Mouse (Mus musculus): ENCODE results near the gene Chrdl2. TPM values are rescaled to one million over a fixed set of nuclear protein-coding genes. Genes with fewer than 3 reads are reported as not detected.

Chrdl2 gene
- total RNA-seq, 1 experiment, result 0.36 TPM

GRCm38 (mm10) chr7:99998668-99999067 is 7.3 kb upstream of the Chrdl2 start:
- in situ Hi-C loops (cut with MboI; ENCODE audit: low sequenced_read_pairs in 2 of 2, unreplicated experiment in 2 of 2), result no loop called here
- TF ChIP-seq HCFC1 (IDR thresholded peaks at IDR 0.05; ENCODE audit: borderline replicate concordance, insufficient read depth, low read length) (no peak), MAFK (IDR thresholded peaks at IDR 0.05; ENCODE audit: insufficient read depth, low read depth, low read length) (no peak), CHD2 (IDR thresholded peaks at IDR 0.05; ENCODE audit: low read depth, low read length) (no peak), ZC3H11A (IDR thresholded peaks at IDR 0.05; ENCODE audit: borderline replicate concordance, low read depth, low read length) (no peak), ZNF384 (IDR thresholded peaks at IDR 0.05; ENCODE audit: low read depth, low read length) (no peak)
- no peak overlapping the region for H3K9ac ChIP-seq (ENCODE audit: insufficient read depth, low read depth, low read length, poor library complexity, severe bottlenecking)
- no peak overlapping the region for H3K27ac ChIP-seq (ENCODE audit: insufficient read depth, low read depth, low read length, poor library complexity, severe bottlenecking)
- H3K4me1 ChIP-seq (ENCODE audit: control insufficient read depth in 2 of 2, insufficient read depth in 2 of 2, low read length in 2 of 2, poor library complexity in 1 of 2), result no peaks in the 10 kb centered on the region
- DNase-seq (ENCODE audit: low read depth, low spot score), result no peak
- H3K4me3 ChIP-seq (ENCODE audit: insufficient read depth in 1 of 2, low read depth in 1 of 2, low read length in 2 of 2, poor library complexity in 1 of 2, severe bottlenecking in 1 of 2), result no peak overlapping the region
- no peaks in the 10 kb centered on the region for H3K9me3 ChIP-seq (ENCODE audit: control insufficient read depth, insufficient read depth, low read depth, low read length)
- no peaks in the 10 kb centered on the region for H3K36me3 ChIP-seq (ENCODE audit: control insufficient read depth, insufficient read depth, low read length, poor library complexity, severe bottlenecking)

- Histone ChIP-seq H3K36me3 (ENCODE audit: control insufficient read depth, insufficient read depth, low read length, poor library complexity, severe bottlenecking) (no peaks in the 10 kb centered on the region), H3K9me3 (ENCODE audit: control insufficient read depth, insufficient read depth, low read depth, low read length) (no peaks in the 10 kb centered on the region), H3K27ac (ENCODE audit: insufficient read depth, low read depth, low read length, poor library complexity, severe bottlenecking) (no peak overlapping the region), H3K4me1 (ENCODE audit: control insufficient read depth in 2 of 2, insufficient read depth in 2 of 2, low read length in 2 of 2, poor library complexity in 1 of 2) (no peaks in the 10 kb centered on the region), H3K4me3 (ENCODE audit: insufficient read depth in 1 of 2, low read depth in 1 of 2, low read length in 2 of 2, poor library complexity in 1 of 2, severe bottlenecking in 1 of 2) (no peak overlapping the region), H3K9ac (ENCODE audit: insufficient read depth, low read depth, low read length, poor library complexity, severe bottlenecking) (no peak overlapping the region)
- no peak for DNase-seq (ENCODE audit: low read depth, low spot score)
- in situ Hi-C loops (cut with MboI; ENCODE audit: low sequenced_read_pairs in 2 of 2, unreplicated experiment in 2 of 2), result no loop called here
- TF ChIP-seq ZNF384 (IDR thresholded peaks at IDR 0.05; ENCODE audit: low read depth, low read length), result no peak
- no peak for TF ChIP-seq CHD2 (IDR thresholded peaks at IDR 0.05; ENCODE audit: low read depth, low read length)
- no peak for TF ChIP-seq MAFK (IDR thresholded peaks at IDR 0.05; ENCODE audit: insufficient read depth, low read depth, low read length)
- no peak for TF ChIP-seq HCFC1 (IDR thresholded peaks at IDR 0.05; ENCODE audit: borderline replicate concordance, insufficient read depth, low read length)
- TF ChIP-seq ZC3H11A (IDR thresholded peaks at IDR 0.05; ENCODE audit: borderline replicate concordance, low read depth, low read length), result no peak
Measured at GRCm38 (mm10) chr7:100003781-100004180, 2.2 kb upstream of the Chrdl2 start.

GRCm38 (mm10) chr7:100006411-100006810 is 439 bp downstream of the Chrdl2 start:
- Histone ChIP-seq H3K4me1 (ENCODE audit: control insufficient read depth in 2 of 2, insufficient read depth in 2 of 2, low read length in 2 of 2, poor library complexity in 1 of 2) (no peaks in the 10 kb centered on the region; a peak in 1 of 4 replicates), H3K4me3 (ENCODE audit: insufficient read depth in 1 of 2, low read depth in 1 of 2, low read length in 2 of 2, poor library complexity in 1 of 2, severe bottlenecking in 1 of 2) (peak overlapping the region; percentile 62 to 70; a peak in 3 of 4 replicates), H3K27ac (ENCODE audit: insufficient read depth, low read depth, low read length, poor library complexity, severe bottlenecking) (no peak overlapping the region), H3K36me3 (ENCODE audit: control insufficient read depth, insufficient read depth, low read length, poor library complexity, severe bottlenecking) (no peaks in the 10 kb centered on the region), H3K9me3 (ENCODE audit: control insufficient read depth, insufficient read depth, low read depth, low read length) (no peaks in the 10 kb centered on the region), H3K9ac (ENCODE audit: insufficient read depth, low read depth, low read length, poor library complexity, severe bottlenecking) (no peak overlapping the region)
- TF ChIP-seq HCFC1 (IDR thresholded peaks at IDR 0.05; ENCODE audit: borderline replicate concordance, insufficient read depth, low read length) (no peak), ZC3H11A (IDR thresholded peaks at IDR 0.05; ENCODE audit: borderline replicate concordance, low read depth, low read length) (no peak), MAFK (IDR thresholded peaks at IDR 0.05; ENCODE audit: insufficient read depth, low read depth, low read length) (no peak), CHD2 (IDR thresholded peaks at IDR 0.05; ENCODE audit: low read depth, low read length) (no peak), ZNF384 (IDR thresholded peaks at IDR 0.05; ENCODE audit: low read depth, low read length) (no peak)
- DNase-seq (ENCODE audit: low read depth, low spot score), result no peak
- in situ Hi-C loops (cut with MboI; ENCODE audit: low sequenced_read_pairs in 2 of 2, unreplicated experiment in 2 of 2), result no loop called here

DNA sequence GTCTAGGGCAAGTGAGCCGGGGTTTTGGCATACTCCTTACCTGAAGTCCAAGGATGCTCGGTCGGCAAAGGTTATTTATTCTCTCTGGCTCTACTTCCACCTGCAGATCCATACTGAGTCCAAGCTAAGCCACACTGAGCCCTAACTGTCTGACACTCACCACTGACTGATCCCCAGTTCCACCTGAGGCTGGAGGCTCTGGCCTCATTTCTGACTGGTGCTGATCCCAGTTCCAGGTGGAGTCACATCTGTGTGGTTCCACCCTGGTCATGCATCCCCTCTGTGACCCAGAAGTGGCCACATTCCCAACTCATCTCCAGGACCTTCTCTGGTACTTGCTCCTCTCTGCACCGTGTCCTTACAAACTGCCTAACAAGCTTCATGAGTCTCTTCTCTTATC is 2.8 kb downstream of the Chrdl2 start:
- H3K36me3 ChIP-seq (ENCODE audit: control insufficient read depth, insufficient read depth, low read length, poor library complexity, severe bottlenecking), result no peaks in the 10 kb centered on the region
- no peaks in the 10 kb centered on the region for H3K9me3 ChIP-seq (ENCODE audit: control insufficient read depth, insufficient read depth, low read depth, low read length)
- no peak for TF ChIP-seq ZC3H11A (IDR thresholded peaks at IDR 0.05; ENCODE audit: borderline replicate concordance, low read depth, low read length)
- TF ChIP-seq ZNF384 (IDR thresholded peaks at IDR 0.05; ENCODE audit: low read depth, low read length), result no peak
- TF ChIP-seq CHD2 (IDR thresholded peaks at IDR 0.05; ENCODE audit: low read depth, low read length), result no peak
- TF ChIP-seq HCFC1 (IDR thresholded peaks at IDR 0.05; ENCODE audit: borderline replicate concordance, insufficient read depth, low read length), result no peak
- no peak for TF ChIP-seq MAFK (IDR thresholded peaks at IDR 0.05; ENCODE audit: insufficient read depth, low read depth, low read length)
- H3K4me3 ChIP-seq (ENCODE audit: insufficient read depth in 1 of 2, low read depth in 1 of 2, low read length in 2 of 2, poor library complexity in 1 of 2, severe bottlenecking in 1 of 2), result no peak overlapping the region
- DNase-seq (ENCODE audit: low read depth, low spot score), result no peak
- H3K9ac ChIP-seq (ENCODE audit: insufficient read depth, low read depth, low read length, poor library complexity, severe bottlenecking), result no peak overlapping the region
- in situ Hi-C loops (cut with MboI; ENCODE audit: low sequenced_read_pairs in 2 of 2, unreplicated experiment in 2 of 2), result no loop called here
- no peak overlapping the region for H3K27ac ChIP-seq (ENCODE audit: insufficient read depth, low read depth, low read length, poor library complexity, severe bottlenecking)
- H3K4me1 ChIP-seq (ENCODE audit: control insufficient read depth in 2 of 2, insufficient read depth in 2 of 2, low read length in 2 of 2, poor library complexity in 1 of 2), result no peaks in the 10 kb centered on the region; a peak in 1 of 4 replicates

DNA sequence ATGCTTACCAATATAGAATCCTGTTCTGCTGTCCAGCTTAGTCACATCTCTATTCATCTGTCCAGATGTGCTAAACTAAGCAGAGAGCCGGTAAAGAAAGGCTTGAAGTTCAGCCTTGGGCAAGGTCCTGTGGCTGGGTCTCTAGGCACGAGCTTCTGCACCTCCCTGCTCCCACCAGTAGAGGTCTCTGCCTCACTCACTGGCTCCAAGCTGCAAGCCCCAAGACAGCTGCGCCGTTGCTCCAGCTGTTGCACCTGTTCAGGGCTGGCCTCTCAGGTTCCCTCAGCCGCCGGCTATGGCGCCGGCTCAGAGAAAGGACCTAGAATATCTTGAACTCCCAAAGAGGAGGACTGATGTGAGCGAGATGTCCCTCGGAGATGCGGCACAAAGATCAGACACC is 3.7 kb downstream of the Chrdl2 start:
- no peak for TF ChIP-seq HCFC1 (IDR thresholded peaks at IDR 0.05; ENCODE audit: borderline replicate concordance, insufficient read depth, low read length)
- TF ChIP-seq MAFK (IDR thresholded peaks at IDR 0.05; ENCODE audit: insufficient read depth, low read depth, low read length), result no peak
- 0 out of 2 replicates have a peak, but pooled peaks have one; percentile 4 for TF ChIP-seq ZC3H11A (IDR thresholded peaks at IDR 0.05; ENCODE audit: borderline replicate concordance, low read depth, low read length)

More for the DNA sequence above, 3.7 kb downstream of the Chrdl2 start:
- Histone ChIP-seq H3K27ac (ENCODE audit: insufficient read depth, low read depth, low read length, poor library complexity, severe bottlenecking) (no peak overlapping the region), H3K4me3 (ENCODE audit: insufficient read depth in 1 of 2, low read depth in 1 of 2, low read length in 2 of 2, poor library complexity in 1 of 2, severe bottlenecking in 1 of 2) (no peak overlapping the region), H3K4me1 (ENCODE audit: control insufficient read depth in 2 of 2, insufficient read depth in 2 of 2, low read length in 2 of 2, poor library complexity in 1 of 2) (no peaks in the 10 kb centered on the region; a peak in 1 of 4 replicates), H3K36me3 (ENCODE audit: control insufficient read depth, insufficient read depth, low read length, poor library complexity, severe bottlenecking) (no peaks in the 10 kb centered on the region), H3K9ac (ENCODE audit: insufficient read depth, low read depth, low read length, poor library complexity, severe bottlenecking) (no peak overlapping the region), H3K9me3 (ENCODE audit: control insufficient read depth, insufficient read depth, low read depth, low read length) (no peaks in the 10 kb centered on the region)
- DNase-seq (ENCODE audit: low read depth, low spot score), result peak; percentile 76
- in situ Hi-C loops (cut with MboI; ENCODE audit: low sequenced_read_pairs in 2 of 2, unreplicated experiment in 2 of 2), result no loop called here

Measured in ES-E14 (cell line).